Mouse (Mus musculus) CH12.LX (cell line): ENCODE measurements around the gene Traf2.

ENCODE experiments used
- CTCF ChIP-seq, 2 experiments: IDR thresholded peaks in 1 of 2; conservative IDR thresholded peaks in 1 of 2; 2 replicates each; pipeline ENCODE4 v1.5.1; 2011 to 2012; ENCODE audit warnings: low read depth in 2 of 2, low read length in 2 of 2, improper control_type of control experiment in 1 of 2, inconsistent platforms in 1 of 2, mild to moderate bottlenecking in 1 of 2, moderate library complexity in 1 of 2
- HCFC1 ChIP-seq: IDR thresholded peaks from 2 replicates; pipeline ENCODE4 v1.6.1; 2012; ENCODE audit warnings: low read depth, mild to moderate bottlenecking, inconsistent platforms, low read length, improper control_type of control experiment
- IRF4 ChIP-seq: IDR thresholded peaks from 2 replicates; pipeline ENCODE4 v1.6.1; 2014; ENCODE audit warnings: low read depth, mild to moderate bottlenecking, inconsistent platforms, low read length, improper control_type of control experiment
- MAX ChIP-seq: IDR thresholded peaks from 2 replicates; pipeline ENCODE4 v1.6.1; 2011; ENCODE audit warnings: low read length, improper control_type of control experiment
- MEF2A ChIP-seq: IDR thresholded peaks from 2 replicates; pipeline ENCODE4 v1.6.1; 2014; ENCODE audit warnings: low read depth, mild to moderate bottlenecking, inconsistent platforms, low read length, improper control_type of control experiment, borderline replicate concordance
- MYC ChIP-seq: IDR thresholded peaks from 2 replicates; pipeline ENCODE4 v1.6.1; 2011; ENCODE audit warnings: low read depth, mild to moderate bottlenecking, improper control_type of control experiment, low read length
- POLR2A ChIP-seq: IDR thresholded peaks from 2 replicates; pipeline ENCODE4 v1.6.1; 2011; ENCODE audit warnings: low read depth, mild to moderate bottlenecking, improper control_type of control experiment, low read length
- POLR2AphosphoS2 ChIP-seq: IDR thresholded peaks from 2 replicates; pipeline ENCODE4 v1.6.1; 2011; ENCODE audit warnings: low read depth, low read length, improper control_type of control experiment
- RCOR1 ChIP-seq: conservative IDR thresholded peaks from 2 replicates; pipeline ENCODE4 v1.6.1; 2012; ENCODE audit warnings: low read depth, mild to moderate bottlenecking, inconsistent platforms, low read length, improper control_type of control experiment
- SMC3 ChIP-seq: IDR thresholded peaks from 2 replicates; pipeline ENCODE4 v1.6.1; 2011; ENCODE audit warnings: low read depth, low read length, improper control_type of control experiment
- ZC3H11A ChIP-seq: IDR thresholded peaks from 2 replicates; pipeline ENCODE4 v1.6.1; 2012; ENCODE audit warnings: low read depth, mild to moderate bottlenecking, inconsistent platforms, low read length, improper control_type of control experiment
- ZMIZ1 ChIP-seq: IDR thresholded peaks from 2 replicates; pipeline ENCODE4 v1.6.1; 2012; ENCODE audit warnings: low read depth, mild to moderate bottlenecking, inconsistent platforms, low read length, improper control_type of control experiment

- TF ChIP-seq CTCF (conservative IDR thresholded peaks at IDR 0.05 in 1 of 2, IDR thresholded peaks at IDR 0.05 in 1 of 2; ENCODE audit: low read depth in 2 of 2, low read length in 2 of 2), result no peak
- peak; percentile 87 for TF ChIP-seq ZMIZ1
- TF ChIP-seq POLR2A, result peak; percentile 80
- TF ChIP-seq HCFC1, result peak; percentile 64
- no peak for TF ChIP-seq SMC3
- no peak for TF ChIP-seq POLR2AphosphoS2
- TF ChIP-seq MYC, result no peak
- no peak for TF ChIP-seq IRF4
- TF ChIP-seq ZC3H11A, result no peak
- TF ChIP-seq MEF2A, result no peak; the same call in 1 of the 2 replicates
- TF ChIP-seq RCOR1, result no peak
- TF ChIP-seq MAX, result no peak; the same call in 1 of the 2 replicates
Measured at GRCm38 (mm10) chr2:25546811-25547491, at the start of gene Traf2.
